Mouse (Mus musculus): ENCODE data around the gene Timm44. TPM values are rescaled to one million over a fixed set of nuclear protein-coding genes. Genes with fewer than 3 reads are reported as not detected.
A peak's percentile ranks its signal among the peaks of the same experiment; 100 is the strongest.

The Timm44 gene
- polyA plus RNA-seq, 2 experiments from 2014 or later, result 75.2 to 122 TPM

GRCm38 (mm10) chr8:4237814-4238433 is 37.8 kb downstream of the Timm44 start:
- ATAC-seq, result no peak

- no peak for ATAC-seq
These were observed 44.9 kb downstream of the Timm44 start for GRCm38 (mm10) chr8:4230612-4231351.

GRCm38 (mm10) chr8:4229784-4230183 is 45.9 kb downstream of the Timm44 start:
- ATAC-seq, result no peak

GRCm38 (mm10) chr8:4227919-4228318 is 47.8 kb downstream of the Timm44 start:
- ATAC-seq, result no peak

- no peak for ATAC-seq
These were observed 48.9 kb downstream of the Timm44 start, which contains the start of gene Lrrc8e for GRCm38 (mm10) chr8:4226739-4227347. TSS of gene Lrrc8e (plus strand) at chr8:4226827.

- ATAC-seq, result no peak
These were observed 49.4 kb downstream of the Timm44 start for GRCm38 (mm10) chr8:4226323-4226722.

GRCm38 (mm10) chr8:4222059-4222458 is 53.7 kb downstream of the Timm44 start:
- no peak for ATAC-seq

- no peak for ATAC-seq
These were observed 56.1 kb downstream of the Timm44 start for GRCm38 (mm10) chr8:4219617-4220016.

- no peak for ATAC-seq
These were observed 58.7 kb downstream of the Timm44 start, which contains the start of gene Prr36 for GRCm38 (mm10) chr8:4216791-4217621. TSS of gene Prr36 (minus strand) at chr8:4217459.

GRCm38 (mm10) chr8:4216296-4216695 is 59.4 kb downstream of the Timm44 start:
- ATAC-seq, result no peak

GRCm38 (mm10) chr8:4214006-4214980 is 61.4 kb downstream of the Timm44 start:
- ATAC-seq, result peak; percentile 71

GRCm38 (mm10) chr8:4213210-4214005 is 62.3 kb downstream of the Timm44 start:
- ATAC-seq, result peak; percentile 30

GRCm38 (mm10) chr8:4212809-4213209 is 62.9 kb downstream of the Timm44 start:
- ATAC-seq, result peak; percentile 9

GRCm38 (mm10) chr8:4211097-4211496 is 64.6 kb downstream of the Timm44 start:
- ATAC-seq, result no peak

Other genes starting within 250 kb of the Timm44 start
- under 1 TPM in 1 of 2 experiments, not detected in 1; 0.30 TPM for gene Cd209f, start 170.1 kb downstream of the Timm44 start, polyA plus RNA-seq (2017; shearing (Covaris generic))
- under 1 TPM in 1 of 2 experiments, not detected in 1; 0.15 TPM for gene Cd209g, start 141.8 kb downstream of the Timm44 start, polyA plus RNA-seq (2017; shearing (Covaris generic))
- 1 to 10 TPM; 5.6 to 7.8 TPM for gene Evi5l, start 109.3 kb downstream of the Timm44 start, polyA plus RNA-seq (2017; shearing (Covaris generic))
- gene Prr36, start 58.5 kb downstream of the Timm44 start, polyA plus RNA-seq (2017; shearing (Covaris generic)), result under 1 TPM in 1 of 2 experiments, not detected in 1; 0.49 TPM
- under 1 TPM in 1 of 2 experiments, not detected in 1; 0.34 TPM for gene Lrrc8e, start 49.1 kb downstream of the Timm44 start, polyA plus RNA-seq (2017; shearing (Covaris generic))
- 10 to 100 TPM; 23.2 to 31.7 TPM for gene Map2k7, start 37.2 kb downstream of the Timm44 start, polyA plus RNA-seq (2017; shearing (Covaris generic))
- under 1 TPM in 1 of 2 experiments, not detected in 1; 0.46 TPM for gene Gm49320, start 37.0 kb downstream of the Timm44 start, polyA plus RNA-seq (2017; shearing (Covaris generic))
- gene Tgfbr3l, start 27.7 kb downstream of the Timm44 start, polyA plus RNA-seq (2017; shearing (Covaris generic)), result 1 to 10 TPM; 7.2 to 9.6 TPM
- gene Snapc2, start 22.8 kb downstream of the Timm44 start, polyA plus RNA-seq (2017; shearing (Covaris generic)), result 10 to 100 TPM; 12.8 TPM
- gene Ctxn1, start 16.6 kb downstream of the Timm44 start, polyA plus RNA-seq (2017; shearing (Covaris generic)), result not detected
- 10 to 100 TPM; 12.2 to 12.5 TPM for gene Ccl25, start 49.3 kb upstream of the Timm44 start, polyA plus RNA-seq (2017; shearing (Covaris generic))
- gene Elavl1, start 49.5 kb upstream of the Timm44 start, polyA plus RNA-seq (2017; shearing (Covaris generic)), result 10 to 100 TPM; 20.4 to 38.9 TPM
- 100 to 1,000 TPM in 1 of 2 experiments, 10 to 100 TPM in 1; 84.6 to 113 TPM for gene Cers4, start 217.1 kb upstream of the Timm44 start, polyA plus RNA-seq (2017; shearing (Covaris generic))